Mouse (Mus musculus) testis, adult 2 months (tissue): ENCODE measurements at regions not wholly inside any gene's neighbourhood (a gene's known extent, or its start where the extent isn't known, plus 50 kb on each side); places are given as distances from the start of the nearest gene placed in this dataset.

Experiments
- H3K27ac ChIP-seq: fragments of 200-500 bp; 2 replicates; pipeline ENCODE4 v1.5.1; 2012; ENCODE audit warnings: low read depth, low read length; ENCODE audit not compliant: control insufficient read depth, insufficient read depth
- H3K27me3 ChIP-seq: fragments of 200-500 bp; 2 replicates; pipeline ENCODE4 v1.6.1; 2012; ENCODE audit warnings: mild to moderate bottlenecking, low read length, moderate library complexity; ENCODE audit not compliant: control insufficient read depth, insufficient read depth
- H3K36me3 ChIP-seq: fragments of 200-500 bp; 2 replicates; pipeline ENCODE4 v1.6.1; 2012; ENCODE audit warnings: mild to moderate bottlenecking, low read length; ENCODE audit not compliant: control insufficient read depth, insufficient read depth
- H3K4me1 ChIP-seq: fragments of 200-500 bp; 2 replicates; pipeline ENCODE4 v1.6.1; 2012; ENCODE audit warnings: low read length; ENCODE audit not compliant: control insufficient read depth, insufficient read depth
- H3K4me3 ChIP-seq: fragments of 200-500 bp; 2 replicates; pipeline ENCODE4 v1.5.1; 2012; ENCODE audit warnings: low read depth, mild to moderate bottlenecking, low read length, moderate library complexity, mixed read lengths; ENCODE audit not compliant: control insufficient read depth
- CTCF ChIP-seq: fragments of 200-500 bp; IDR thresholded peaks from 2 replicates; pipeline ENCODE4 v1.5.1; 2012; ENCODE audit warnings: low read depth, mild to moderate bottlenecking, inconsistent platforms, low read length, moderate library complexity; ENCODE audit not compliant: control insufficient read depth, insufficient read depth, insufficient replicate concordance
- POLR2A ChIP-seq: fragments of 200-500 bp; IDR thresholded peaks from 2 replicates; pipeline ENCODE4 v1.6.1; 2012; ENCODE audit warnings: low read depth, mild to moderate bottlenecking, inconsistent platforms, low read length, moderate library complexity; ENCODE audit not compliant: control insufficient read depth

- Histone ChIP-seq H3K36me3 (no peaks in the 10 kb centered on the region), H3K27me3 (no peaks in the 10 kb centered on the region), H3K4me3 (no peak overlapping the region), H3K4me1 (no peaks in the 10 kb centered on the region; the same call in 1 of the 2 replicates), H3K27ac (no peak overlapping the region)
- no peak for TF ChIP-seq CTCF
- TF ChIP-seq POLR2A, result no peak
Measured at GRCm38 (mm10) chr17:83998341-83998740, 150.6 kb upstream of the Haao start.

DNA sequence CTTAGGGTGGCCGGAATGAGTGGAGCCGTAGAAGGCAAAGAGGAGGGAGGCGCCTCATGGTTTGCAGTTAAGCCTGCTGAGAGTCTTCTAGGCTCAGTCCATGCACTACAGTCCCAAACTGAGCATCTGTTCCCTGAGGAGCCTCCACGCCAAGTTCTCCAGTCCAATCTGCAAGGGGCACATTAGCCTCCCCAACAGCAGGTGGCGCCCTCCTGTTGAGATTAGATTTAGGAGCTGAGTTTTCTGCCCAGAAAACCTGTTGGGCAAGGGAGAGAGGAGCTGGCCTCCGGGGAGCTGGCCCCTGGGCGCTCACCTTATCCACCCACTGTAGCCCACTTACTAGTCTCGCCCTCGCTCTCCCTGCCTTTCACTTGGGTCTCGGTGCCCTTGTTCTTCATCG is 150.0 kb upstream of the Haao start:
- no peaks in the 10 kb centered on the region; the same call in 1 of the 2 replicates for H3K4me1 ChIP-seq
- H3K27ac ChIP-seq, result no peak overlapping the region
- no peaks in the 10 kb centered on the region for H3K27me3 ChIP-seq
- no peaks in the 10 kb centered on the region for H3K36me3 ChIP-seq
- no peak overlapping the region for H3K4me3 ChIP-seq
- no peak for TF ChIP-seq POLR2A
- TF ChIP-seq CTCF, result peak; percentile 73; the same call in 1 of the 2 replicates

- Histone ChIP-seq H3K4me1 (peaks cover 2% of the 10 kb centered on the region; the same call in 1 of the 2 replicates), H3K27ac (no peak overlapping the region), H3K4me3 (no peak overlapping the region), H3K36me3 (no peaks in the 10 kb centered on the region), H3K27me3 (no peaks in the 10 kb centered on the region)
- no peak for TF ChIP-seq POLR2A
- no peak for TF ChIP-seq CTCF
Measured at GRCm38 (mm10) chr17:83993028-83993427, 145.3 kb upstream of the Haao start.

- TF ChIP-seq POLR2A (no peak), CTCF (no peak)
- H3K27ac ChIP-seq, result no peak overlapping the region
- no peaks in the 10 kb centered on the region for H3K36me3 ChIP-seq
- H3K4me3 ChIP-seq, result no peak overlapping the region
- no peaks in the 10 kb centered on the region for H3K27me3 ChIP-seq
- H3K4me1 ChIP-seq, result peaks cover 8% of the 10 kb centered on the region
Measured at GRCm38 (mm10) chr17:83990421-83991365, 142.9 kb upstream of the Haao start.

DNA sequence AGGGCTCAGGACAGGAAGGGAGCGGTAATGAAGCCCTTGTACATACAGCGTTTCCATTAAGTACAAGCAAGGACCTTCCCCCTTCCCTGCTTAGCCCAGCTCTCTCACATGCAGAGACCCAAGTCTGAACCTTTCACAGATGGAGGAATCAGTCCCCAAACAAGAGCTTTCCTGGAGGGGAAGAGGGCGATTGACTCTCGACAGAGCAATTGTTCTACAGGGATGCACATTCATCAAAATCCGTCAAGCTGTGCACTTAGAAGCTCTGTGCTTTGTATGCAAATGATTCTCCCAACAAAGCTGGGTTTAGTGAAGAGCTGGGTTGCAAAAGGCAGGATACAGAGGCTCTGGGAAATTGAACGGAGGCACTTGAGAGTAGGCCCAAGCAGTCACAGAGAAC is 141.1 kb upstream of the Haao start:
- no peak overlapping the region for H3K27ac ChIP-seq
- no peak overlapping the region for H3K4me3 ChIP-seq
- no peaks in the 10 kb centered on the region for H3K27me3 ChIP-seq
- TF ChIP-seq CTCF (no peak), POLR2A (no peak)
- H3K4me1 ChIP-seq, result peaks cover 16% of the 10 kb centered on the region
- no peaks in the 10 kb centered on the region for H3K36me3 ChIP-seq

DNA sequence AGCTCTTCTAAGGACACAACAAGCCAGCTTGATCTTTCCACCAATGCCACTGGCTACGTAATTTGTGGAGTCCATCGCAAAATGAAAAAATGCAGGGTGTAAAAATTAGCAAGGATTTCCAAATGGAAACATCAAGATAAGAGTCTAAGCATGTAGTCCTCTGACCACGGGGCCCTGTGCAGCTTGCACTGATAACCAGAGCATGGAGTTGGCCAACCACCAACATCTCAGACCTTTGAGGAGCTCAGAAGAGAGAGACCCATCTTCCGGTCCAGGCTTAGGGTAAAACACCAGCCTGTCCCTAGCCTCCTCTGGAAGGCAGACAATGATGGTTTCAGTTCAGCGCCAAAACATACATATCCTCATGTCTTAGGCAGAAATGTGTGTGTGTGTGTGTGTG is 140.4 kb upstream of the Haao start:
- Histone ChIP-seq H3K27ac (no peak overlapping the region), H3K36me3 (no peaks in the 10 kb centered on the region), H3K4me1 (peaks cover 16% of the 10 kb centered on the region), H3K27me3 (no peaks in the 10 kb centered on the region), H3K4me3 (no peak overlapping the region)
- TF ChIP-seq POLR2A (no peak), CTCF (no peak)

- TF ChIP-seq POLR2A (no peak), CTCF (no peak)
- Histone ChIP-seq H3K4me3 (no peak overlapping the region), H3K36me3 (no peaks in the 10 kb centered on the region), H3K27me3 (no peaks in the 10 kb centered on the region), H3K4me1 (peaks cover 16% of the 10 kb centered on the region), H3K27ac (no peak overlapping the region)
Measured at GRCm38 (mm10) chr17:83987683-83988082, 139.9 kb upstream of the Haao start.
